25 mouse cellular contexts compared by ENCODE assay signal in genomic region chr2:145468701-145469325, GRCm38 (mm10).
DNase-seq lines count a peak whose midpoint lies in the region; ATAC-seq and TF ChIP-seq lines count a peak whose summit lies in the region.
"Had no signal": no experiment of that assay in that cellular context is flagged by ENCODE, and none has a peak within 500 bp of the region (broad histone marks: within the 10 kb centered on the region; RNA-seq: fewer than 3 reads in every experiment).

No protein-coding gene starts in this region.

- H3K4me2 ChIP-seq in midbrain, embryonic 11.5 days = no peak overlapping the region
- H3K4me2 ChIP-seq: embryonic facial prominence, embryonic 13.5 days; forebrain, embryonic 12.5 days; forebrain, embryonic 15.5 days; heart, embryonic 11.5 days; hindbrain, embryonic 13.5 days had no signal

- WGBS in midbrain, embryonic 11.5 days = 91% methylated on average over 5 of the region's 5 CpGs

- peak; percentile 45 for DNase-seq in layer of hippocampus, adult 9-11 months
- DNase-seq in layer of hippocampus, adult 9-10 months (ENCODE audit: low spot score) = no peak
- DNase-seq in brain, adult 2 months (ENCODE audit: low read depth, low spot score) = peak; percentile 13
- no peak for DNase-seq in midbrain, embryonic 11.5 days (ENCODE audit: low spot score, missing footprints)
- DNase-seq: adrenal gland, adult 8-10 months; adrenal gland, postnatal 25 days; cerebellum, adult 11 months; cerebellum, adult 8-10 months; cerebellum, postnatal 10 days; cerebellum, postnatal 36 days; embryo, embryonic 11 days; gastrocnemius, postnatal 25 days; heart, adult 2 months had no signal

- no peak for TF ChIP-seq CTCF in bone marrow macrophage, adult 2 months (IDR thresholded peaks at IDR 0.05; ENCODE audit: low read depth, low read length)

- peaks cover 32% of the 10 kb centered on the region for H3K4me1 ChIP-seq in bone marrow macrophage, adult 2 months (ENCODE audit: control insufficient read depth, insufficient read depth, low read length)
- H3K4me1 ChIP-seq in midbrain, embryonic 11.5 days (ENCODE audit: control insufficient read depth, insufficient read depth, low read length) = no peaks in the 10 kb centered on the region
- H3K4me1 ChIP-seq: embryonic facial prominence, embryonic 10.5 days; embryonic facial prominence, embryonic 13.5 days; forebrain, embryonic 12.5 days; forebrain, embryonic 15.5 days; hindbrain, embryonic 10.5 days; hindbrain, embryonic 13.5 days had no signal

- peak overlapping the region; percentile 4; the same call in 1 of the 2 replicates for H3K4me3 ChIP-seq in bone marrow macrophage, adult 2 months (ENCODE audit: insufficient read depth, low read length)
- no peak overlapping the region for H3K4me3 ChIP-seq in midbrain, embryonic 11.5 days (ENCODE audit: low read depth, low read length)
- H3K4me3 ChIP-seq: embryonic facial prominence, embryonic 10.5 days; embryonic facial prominence, embryonic 13.5 days; erythroblast, embryonic 14.5 days; forebrain, embryonic 12.5 days; forebrain, embryonic 15.5 days; heart, adult 2 months; hindbrain, embryonic 10.5 days; hindbrain, embryonic 13.5 days had no signal

- H3K9me3 ChIP-seq in midbrain, embryonic 11.5 days (ENCODE audit: control insufficient read depth, low read length) = no peaks in the 10 kb centered on the region
- H3K9me3 ChIP-seq: embryonic facial prominence, embryonic 10.5 days; embryonic facial prominence, embryonic 13.5 days; forebrain, embryonic 12.5 days; forebrain, embryonic 15.5 days; hindbrain, embryonic 10.5 days; hindbrain, embryonic 13.5 days had no signal

- no peak overlapping the region for H3K9ac ChIP-seq in midbrain, embryonic 11.5 days (ENCODE audit: low read length)
- H3K9ac ChIP-seq: embryonic facial prominence, embryonic 13.5 days; forebrain, embryonic 12.5 days; forebrain, embryonic 15.5 days; hindbrain, embryonic 13.5 days had no signal

- ATAC-seq in megakaryocyte progenitor cell, adult 5-6 weeks (replicated peaks; ENCODE audit: poor library complexity) = 0 out of 2 replicates have a peak, but pooled peaks have one; percentile 39
- ATAC-seq in midbrain, embryonic 11.5 days (ENCODE audit: low FRiP score) = no peak
- ATAC-seq: activated CD4-positive, CD25-positive, alpha-beta regulatory T cell, adult 4 months; forebrain, embryonic 15.5 days; hindbrain, embryonic 16.5 days had no signal

- TF ChIP-seq POLR2A in bone marrow macrophage, adult 2 months (IDR thresholded peaks at IDR 0.05; ENCODE audit: borderline replicate concordance, low read depth, low read length) = no peak

- no peaks in the 10 kb centered on the region for H3K27me3 ChIP-seq in midbrain, embryonic 11.5 days (ENCODE audit: control insufficient read depth, insufficient read depth, low read length)
- H3K27me3 ChIP-seq: embryonic facial prominence, embryonic 13.5 days; forebrain, embryonic 12.5 days; forebrain, embryonic 15.5 days; hindbrain, embryonic 13.5 days had no signal

- peak overlapping the region; percentile 76 for H3K27ac ChIP-seq in bone marrow macrophage, adult 2 months (ENCODE audit: insufficient read depth, low read depth, low read length)
- no peak overlapping the region for H3K27ac ChIP-seq in midbrain, embryonic 11.5 days (ENCODE audit: low read depth, low read length)
- H3K27ac ChIP-seq: embryonic facial prominence, embryonic 10.5 days; embryonic facial prominence, embryonic 13.5 days; forebrain, embryonic 12.5 days; forebrain, embryonic 15.5 days; heart, adult 2 months; hindbrain, embryonic 10.5 days; hindbrain, embryonic 13.5 days had no signal

- no peaks in the 10 kb centered on the region for H3K36me3 ChIP-seq in midbrain, embryonic 11.5 days (ENCODE audit: control insufficient read depth, insufficient read depth, low read length)
- H3K36me3 ChIP-seq: embryonic facial prominence, embryonic 10.5 days; embryonic facial prominence, embryonic 13.5 days; forebrain, embryonic 12.5 days; forebrain, embryonic 15.5 days; hindbrain, embryonic 10.5 days; hindbrain, embryonic 13.5 days had no signal

Comparison
In these comparisons a context has a peak if more than half of its experiments do, and no peak if none do; other contexts are left out.
1. DNase-seq: peak in layer of hippocampus, adult 9-11 months (single experiment) and brain, adult 2 months (single experiment); none in layer of hippocampus, adult 9-10 months (single experiment) and midbrain, embryonic 11.5 days (single experiment).